Mouse (Mus musculus): Measurements from ENCODE around the gene 4930451I11Rik.

DNA sequence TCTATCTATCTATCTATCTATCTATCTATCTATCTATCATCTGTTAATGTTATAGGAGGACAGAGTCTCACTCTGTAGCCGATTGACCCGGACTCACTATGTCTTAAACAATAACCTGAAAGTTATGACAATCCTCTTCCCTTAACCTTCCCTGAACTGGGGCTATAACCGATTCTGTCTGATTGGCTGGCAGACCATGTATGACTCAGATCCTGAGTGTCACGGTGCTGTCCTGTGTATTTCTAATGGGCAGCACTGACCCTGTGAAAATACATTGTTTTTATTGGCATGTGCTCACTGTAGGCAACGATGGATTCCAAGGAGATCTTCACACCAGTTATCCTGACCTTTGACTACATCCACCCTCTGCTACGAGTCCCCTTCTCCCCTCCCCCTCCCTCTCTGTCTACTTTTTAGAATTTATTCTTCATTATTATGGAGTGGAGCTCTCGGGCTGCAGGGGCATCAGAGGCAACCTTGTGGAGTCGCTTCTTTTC is 15.7 kb downstream of the 4930451I11Rik start:
- TF ChIP-seq POLR2A (IDR thresholded peaks at IDR 0.05; ENCODE audit: control insufficient read depth, low read depth, low read length) (no peak), CTCF (IDR thresholded peaks at IDR 0.05; ENCODE audit: control insufficient read depth, insufficient read depth, insufficient replicate concordance, low read depth, low read length) (no peak)
